Mouse (Mus musculus) heart, adult 2 months (tissue): ENCODE measurements around the gene Cd80. TPM values are rescaled to one million over a fixed set of nuclear protein-coding genes. Genes with fewer than 3 reads are reported as not detected.

ENCODE experiments used
- DNase-seq, 2 experiments: peaks; one replicate each; pipeline ENCODE4 v3.0.0; 2021
- H3K27ac ChIP-seq: fragments of 200-600 bp; 2 replicates; pipeline ENCODE4 v1.8.1; 2022
- H3K27me3 ChIP-seq: fragments of 200-500 bp; 2 replicates; pipeline ENCODE4 v1.6.1; 2012; ENCODE audit warnings: mild to moderate bottlenecking, low read length, inconsistent platforms, mixed read lengths; ENCODE audit not compliant: control insufficient read depth, insufficient read depth
- H3K36me3 ChIP-seq: fragments of 200-500 bp; 2 replicates; pipeline ENCODE4 v1.6.1; 2012; ENCODE audit warnings: low read length, inconsistent platforms; ENCODE audit not compliant: control insufficient read depth, insufficient read depth
- H3K4me1 ChIP-seq: fragments of 200-500 bp; 2 replicates; pipeline ENCODE4 v1.6.1; 2011; ENCODE audit warnings: low read length; ENCODE audit not compliant: control insufficient read depth, insufficient read depth
- H3K4me3 ChIP-seq: fragments of 200-600 bp; 2 replicates; pipeline ENCODE4 v1.8.1; 2022
- H3K79me2 ChIP-seq: fragments of 200-500 bp; replicated peaks from 2 replicates; pipeline ENCODE4 v1.6.1; 2012; ENCODE audit warnings: mild to moderate bottlenecking, inconsistent platforms, low read length, moderate library complexity, mixed read lengths; ENCODE audit not compliant: control insufficient read depth, insufficient read depth
- H3K9ac ChIP-seq: fragments of 200-500 bp; 2 replicates; pipeline ENCODE4 v1.6.1; 2012; ENCODE audit warnings: low read depth, mild to moderate bottlenecking, control low read depth, inconsistent platforms, low read length, mixed read lengths
- CTCF ChIP-seq: fragments of 200-600 bp; IDR thresholded peaks from 2 replicates; pipeline ENCODE4 v1.8.1; 2022; ENCODE audit warnings: antibody characterized with exemption, mild to moderate bottlenecking, moderate library complexity
- EP300 ChIP-seq: fragments of 200-500 bp; IDR thresholded peaks from 2 replicates; pipeline ENCODE4 v1.6.1; 2011; ENCODE audit warnings: low read depth, low read length, control low read depth; ENCODE audit not compliant: insufficient read depth
- POLR2A ChIP-seq: fragments of 200-500 bp; IDR thresholded peaks from 2 replicates; pipeline ENCODE4 v1.6.1; 2011; ENCODE audit warnings: mild to moderate bottlenecking, low read depth, low read length, control low read depth; ENCODE audit not compliant: insufficient read depth
- WGBS: fragments of 180-500 bp; shearing (Covaris S2); methylation state at CpG from one replicate; pipeline ENCODE4 v1.1.7; 2018; 5-methylcytosine and 5-hydroxymethylcytosine counted together
- intact Hi-C: fragments of 180-260 bp; cut with DNase I; formaldehyde crosslinking; loops from one replicate; pipeline ENCODE4 v1.15.1; 2025
- polyA plus RNA-seq: library from polyadenylated mRNA; depleted of rRNA; stranded (reverse); fragments of >200 nt; gene quantifications from 2 replicates; pipeline ENCODE4 v1.2.3, GENCODE M21; 2012
- total RNA-seq, 2 experiments: library from RNA; stranded (reverse); gene quantifications; 2 replicates each; pipeline ENCODE4 v1.2.3; 2021

Gene Cd80
- total and polyA plus RNA-seq, 3 experiments: 0.59 to 0.89 (median 0.86) TPM

- H3K4me3 ChIP-seq: no peak overlapping the region
- no peaks in the 10 kb centered on the region for H3K79me2 ChIP-seq
- no peaks in the 10 kb centered on the region for H3K36me3 ChIP-seq
- intact Hi-C loops: no loop called here
- H3K27ac ChIP-seq: no peak overlapping the region
- TF ChIP-seq POLR2A (no peak), CTCF (no peak), EP300 (no peak)
- DNase-seq: no peak
- no peak overlapping the region for H3K9ac ChIP-seq
- WGBS: 80% methylated on average over 4 of the region's 4 CpGs
- no peaks in the 10 kb centered on the region for H3K4me1 ChIP-seq
- H3K27me3 ChIP-seq: no peaks in the 10 kb centered on the region
Measured at GRCm38 (mm10) chr16:38466089-38466488, 10.7 kb downstream of the Cd80 start.

DNA sequence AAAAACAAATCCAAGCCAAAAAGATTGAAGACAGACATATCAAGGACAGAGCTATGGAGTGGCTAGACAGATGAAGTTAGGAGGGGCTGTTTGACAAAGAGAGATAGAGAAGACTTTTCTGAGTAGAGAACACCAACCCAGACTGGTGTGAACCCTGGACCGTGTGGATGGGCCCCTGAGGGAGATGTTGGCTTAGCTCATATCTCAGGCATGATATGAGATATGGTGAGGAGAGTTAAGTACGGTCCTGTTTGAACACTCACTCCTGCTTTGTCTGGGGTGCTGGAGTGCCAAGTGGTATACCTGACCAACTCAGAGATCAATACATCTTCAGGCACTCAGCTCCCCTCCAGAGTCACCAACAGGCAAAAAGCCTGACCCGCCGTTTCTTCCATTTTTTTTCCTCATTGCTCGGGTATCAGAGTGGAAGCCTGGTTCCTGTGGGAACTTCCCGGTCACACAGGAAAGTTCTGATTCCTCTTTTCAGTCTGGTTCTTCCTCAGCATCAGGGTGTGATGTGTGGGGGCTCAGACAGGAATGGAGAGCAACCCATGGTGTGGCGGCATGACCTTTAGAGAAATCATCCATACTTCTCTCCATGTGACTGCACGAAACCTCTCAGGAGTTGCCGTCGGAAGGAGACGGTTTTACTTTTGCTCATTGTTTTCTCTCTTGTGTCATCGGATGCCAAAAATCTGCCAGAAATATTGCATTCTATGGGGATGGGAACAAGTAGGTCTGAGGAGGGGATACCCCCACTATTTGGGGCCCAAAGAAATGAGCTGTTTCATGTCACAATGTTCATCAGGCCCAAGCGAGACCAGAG is 11.9 kb downstream of the Cd80 start:
- H3K9ac ChIP-seq: no peak overlapping the region
- intact Hi-C loops: no loop called here

GRCm38 (mm10) chr16:38467917-38468705 is 12.8 kb downstream of the Cd80 start:
- TF ChIP-seq POLR2A: no peak
- TF ChIP-seq EP300: no peak
- TF ChIP-seq CTCF: no peak
- H3K27me3 ChIP-seq: no peaks in the 10 kb centered on the region
- no peaks in the 10 kb centered on the region for H3K4me1 ChIP-seq
- DNase-seq: no peak
- H3K36me3 ChIP-seq: no peaks in the 10 kb centered on the region
- WGBS: 76% methylated on average over 8 of the region's 8 CpGs
- H3K27ac ChIP-seq: no peak overlapping the region
- no peak overlapping the region for H3K4me3 ChIP-seq
- H3K9ac ChIP-seq: no peak overlapping the region
- no peaks in the 10 kb centered on the region for H3K79me2 ChIP-seq
- intact Hi-C loops: no loop called here

More for the DNA sequence above, 11.9 kb downstream of the Cd80 start:
- Histone ChIP-seq H3K27ac (no peak overlapping the region), H3K4me1 (no peaks in the 10 kb centered on the region), H3K36me3 (no peaks in the 10 kb centered on the region), H3K4me3 (no peak overlapping the region), H3K27me3 (no peaks in the 10 kb centered on the region), H3K79me2 (no peaks in the 10 kb centered on the region)
- 65% methylated on average over 13 of the region's 13 CpGs for WGBS
- no peak for TF ChIP-seq CTCF
- TF ChIP-seq EP300: no peak
- TF ChIP-seq POLR2A: no peak
- DNase-seq: no peak

GRCm38 (mm10) chr16:38468706-38469018 is 13.3 kb downstream of the Cd80 start:
- Histone ChIP-seq H3K79me2 (no peaks in the 10 kb centered on the region), H3K9ac (no peak overlapping the region), H3K4me3 (no peak overlapping the region), H3K36me3 (no peaks in the 10 kb centered on the region), H3K27me3 (no peaks in the 10 kb centered on the region), H3K27ac (no peak overlapping the region), H3K4me1 (no peaks in the 10 kb centered on the region)
- WGBS: 34% methylated on average over 3 of the region's 3 CpGs
- TF ChIP-seq CTCF (peak; percentile 34), EP300 (no peak)
- intact Hi-C loops: no loop called here
- no peak for DNase-seq

GRCm38 (mm10) chr16:38469437-38469836 is 14.1 kb downstream of the Cd80 start:
- TF ChIP-seq POLR2A: no peak
- no peak for TF ChIP-seq EP300
- no peak for TF ChIP-seq CTCF
- Histone ChIP-seq H3K4me3 (no peak overlapping the region), H3K36me3 (no peaks in the 10 kb centered on the region), H3K4me1 (no peaks in the 10 kb centered on the region), H3K9ac (no peak overlapping the region), H3K27me3 (no peaks in the 10 kb centered on the region), H3K79me2 (no peaks in the 10 kb centered on the region), H3K27ac (no peak overlapping the region)
- DNase-seq: no peak
- WGBS: 77% methylated on average over 8 of the region's 8 CpGs
- intact Hi-C loops: no loop called here
